Mouse (Mus musculus) erythroblast, embryonic 14.5 days (primary cell): Measurements from ENCODE around the gene Snrpd2.

Experiments
- GATA1 ChIP-seq: IDR thresholded peaks from 2 replicates; pipeline ENCODE4 v1.6.1; 2012; ENCODE audit warnings: low read length, inconsistent platforms, mixed read lengths
- TAL1 ChIP-seq: IDR thresholded peaks from 3 replicates; pipeline ENCODE4 v1.6.1; 2012; ENCODE audit warnings: low read length, inconsistent platforms, mixed read lengths

GRCm38 (mm10) chr7:19130657-19131056, 18.9 kb upstream of the Snrpd2 start:
- TF ChIP-seq TAL1 (no peak), GATA1 (no peak)
